Mouse (Mus musculus) mouse embryonic stem cell (cell line): ENCODE results near the gene Paqr7.
"Not testable (repeated sequence)": the region's sequence is repeated elsewhere in the genome, so short reads cannot be mapped to it uniquely, and the experiment has no call there.

Experiments
- in situ Hi-C, 2 experiments: fragments of 300-500 bp; cut with MboI; formaldehyde crosslinking; loops; 1 replicate in 1 of 2; 3 replicates in 1 of 2; pipeline ENCODE4 v1.14.3; 2019 to 2020; ENCODE audit warnings: low sequenced_read_pairs in 2 of 2, low pct_unique_long_range_greater_than_20kb in 1 of 2, mixed read lengths in 1 of 2; ENCODE audit not compliant: unreplicated experiment in 1 of 2

Paqr7 gene

DNA sequence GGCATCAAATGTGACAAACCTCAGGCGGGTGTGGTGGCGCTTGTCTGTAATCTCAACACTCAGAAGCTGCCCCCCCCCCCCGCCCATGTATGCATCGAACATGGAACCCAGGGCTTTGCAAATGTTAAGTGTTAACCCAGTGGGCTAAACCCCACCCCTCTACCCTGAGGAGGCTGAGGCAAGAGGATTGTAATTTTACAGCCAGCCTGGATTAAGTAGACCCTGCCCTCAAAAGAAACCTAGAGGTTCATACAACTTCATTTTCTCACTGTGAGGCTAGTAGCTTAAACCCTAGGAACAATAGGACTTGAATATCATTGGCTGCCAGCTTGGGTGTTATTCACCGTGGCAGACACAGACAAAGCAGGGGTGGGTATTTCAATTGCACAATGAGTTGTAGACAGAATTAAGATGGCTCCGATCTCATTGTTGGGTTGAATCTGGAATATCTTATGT is 27.1 kb upstream of the Paqr7 start:
- in situ Hi-C loops: no loop called here

DNA sequence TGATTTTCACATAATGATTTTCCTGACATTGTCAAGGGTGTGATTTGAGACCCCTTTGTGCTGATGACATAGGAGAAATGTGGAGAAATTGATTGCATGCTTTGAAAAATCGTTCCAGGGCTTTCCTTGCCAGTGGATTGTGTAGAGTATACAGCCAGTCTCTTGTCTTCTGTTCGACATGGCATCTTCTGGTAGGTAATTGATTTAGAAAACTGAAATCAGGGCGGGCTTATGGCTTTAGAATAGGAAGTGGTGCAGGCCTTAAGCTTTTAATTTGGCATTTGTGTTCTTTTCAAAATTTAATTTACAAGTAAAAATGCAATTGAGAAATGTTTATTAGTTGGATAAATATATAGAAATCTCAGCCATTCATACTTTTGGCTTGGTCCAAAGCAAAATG is 26.5 kb upstream of the Paqr7 start:
- in situ Hi-C loops: no loop called here

DNA sequence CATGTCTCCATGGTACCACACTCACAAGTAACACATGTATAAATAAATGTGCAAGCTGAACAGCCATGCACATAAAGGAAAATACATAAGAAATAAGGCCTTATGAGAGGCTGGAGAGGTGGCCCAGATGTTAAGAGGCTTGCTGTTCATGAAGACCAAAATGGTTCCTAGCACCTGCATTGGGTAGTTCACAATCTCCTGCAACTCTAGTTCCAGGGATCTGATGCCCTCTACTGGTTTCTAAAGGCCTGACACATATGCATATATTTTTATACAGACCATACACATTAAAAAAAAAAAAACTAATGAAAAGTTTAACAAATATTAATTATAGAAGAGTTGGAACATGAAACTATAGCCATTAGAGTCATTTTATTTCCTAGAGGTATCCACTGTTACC is 25.0 kb upstream of the Paqr7 start:
- in situ Hi-C loops: no loop called here

DNA sequence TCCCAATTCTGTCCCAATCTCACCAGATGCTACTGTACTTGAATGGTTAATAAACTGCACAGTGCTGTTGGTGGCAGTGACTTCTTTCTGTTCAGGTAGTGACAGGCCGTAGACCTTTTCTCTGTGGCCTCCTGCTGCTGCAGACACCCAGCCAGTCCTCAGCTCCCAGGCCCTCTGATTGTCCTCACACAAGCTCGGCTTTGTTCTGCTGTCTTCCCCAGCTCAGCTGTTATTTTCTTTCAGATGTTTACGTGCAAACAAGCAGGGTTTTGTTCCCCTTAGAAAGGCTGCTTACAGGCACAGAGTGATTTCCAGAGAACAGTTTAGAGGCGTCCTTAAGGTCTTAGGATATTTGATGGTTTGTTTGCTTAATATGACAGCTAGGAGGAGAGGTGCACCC is 22.7 kb upstream of the Paqr7 start:
- in situ Hi-C loops: no loop called here

- in situ Hi-C loops: no loop called here
Measured at GRCm38 (mm10) chr4:134474240-134474639, 22.3 kb upstream of the Paqr7 start.

GRCm38 (mm10) chr4:134476899-134477298 is 19.6 kb upstream of the Paqr7 start:
- in situ Hi-C loops: loop anchor here (5.0 kb wide), 2 partner anchors 70 to 75 kb away; no protein-coding TSS in a partner anchor

DNA sequence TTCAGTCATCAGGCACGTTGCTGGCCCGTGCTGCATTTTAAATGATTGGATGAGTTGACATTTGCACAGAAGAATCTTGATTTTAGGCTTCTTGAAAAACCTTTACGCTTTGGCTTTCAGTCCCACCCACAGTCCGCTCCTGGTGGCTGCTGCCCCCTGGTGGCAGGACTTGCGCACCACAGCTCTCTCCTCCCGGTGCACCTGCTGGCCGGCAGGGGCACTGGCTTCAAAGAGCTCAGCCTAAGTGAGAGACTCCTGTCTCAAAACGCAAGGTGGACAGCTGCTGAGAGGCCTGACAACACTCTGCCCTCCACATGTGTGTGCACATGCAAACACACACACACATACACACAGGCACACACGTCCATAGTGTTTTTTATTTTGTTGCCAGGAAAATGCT is 18.5 kb upstream of the Paqr7 start:
- in situ Hi-C loops: loop anchor here (5.0 kb wide), 2 partner anchors 71 to 76 kb away; no protein-coding TSS in a partner anchor

GRCm38 (mm10) chr4:134479839-134480238 is 16.7 kb upstream of the Paqr7 start:
- in situ Hi-C loops: loop anchor here (5.0 kb wide), 2 partner anchors 73 to 78 kb away; no protein-coding TSS in a partner anchor

DNA sequence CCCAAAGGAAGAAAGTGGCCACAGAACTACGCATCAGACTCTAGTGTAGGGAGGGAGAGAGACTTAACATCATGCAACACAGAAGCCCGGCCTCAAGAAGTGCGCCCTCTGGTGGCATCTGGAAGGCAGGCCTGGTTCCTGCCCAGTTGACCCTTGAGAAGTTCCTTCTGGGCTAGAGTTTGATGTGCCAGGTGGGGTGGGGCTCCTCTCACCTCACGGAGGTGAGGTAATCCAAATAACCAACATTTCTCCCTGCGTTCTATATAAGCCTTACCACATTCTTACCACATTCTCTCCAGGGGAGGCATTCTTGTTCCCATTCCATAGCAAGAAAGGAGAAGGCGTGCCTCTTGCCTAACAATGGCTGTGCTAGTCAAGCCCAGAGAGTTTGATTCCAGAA is 15.6 kb upstream of the Paqr7 start:
- in situ Hi-C loops: no loop called here

DNA sequence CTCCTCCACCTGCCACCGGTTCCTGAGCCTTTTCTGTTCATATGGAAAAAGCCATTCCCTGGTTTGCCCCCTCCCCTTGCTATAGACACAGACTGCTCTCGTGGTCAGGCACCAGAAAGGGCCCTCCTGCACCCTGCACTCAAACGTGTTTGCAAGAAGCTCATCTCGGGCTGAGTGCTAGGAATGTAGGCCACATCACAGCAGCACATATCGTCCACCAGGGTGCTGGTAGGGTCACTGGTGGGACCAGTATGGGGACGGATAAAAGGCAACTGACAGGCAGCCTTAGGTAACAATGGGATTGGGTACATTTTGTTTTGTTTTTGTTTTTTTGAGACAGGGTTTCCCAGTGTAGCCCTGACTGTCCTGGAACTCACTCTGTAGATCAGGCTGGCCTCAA is 15.2 kb upstream of the Paqr7 start:
- in situ Hi-C loops: no loop called here

- in situ Hi-C loops: no loop called here
Measured at GRCm38 (mm10) chr4:134482442-134482841, 14.1 kb upstream of the Paqr7 start.

- in situ Hi-C loops: no loop called here
Measured at GRCm38 (mm10) chr4:134483078-134483688, 13.3 kb upstream of the Paqr7 start.

GRCm38 (mm10) chr4:134483696-134484095 is 12.8 kb upstream of the Paqr7 start:
- in situ Hi-C loops: no loop called here

DNA sequence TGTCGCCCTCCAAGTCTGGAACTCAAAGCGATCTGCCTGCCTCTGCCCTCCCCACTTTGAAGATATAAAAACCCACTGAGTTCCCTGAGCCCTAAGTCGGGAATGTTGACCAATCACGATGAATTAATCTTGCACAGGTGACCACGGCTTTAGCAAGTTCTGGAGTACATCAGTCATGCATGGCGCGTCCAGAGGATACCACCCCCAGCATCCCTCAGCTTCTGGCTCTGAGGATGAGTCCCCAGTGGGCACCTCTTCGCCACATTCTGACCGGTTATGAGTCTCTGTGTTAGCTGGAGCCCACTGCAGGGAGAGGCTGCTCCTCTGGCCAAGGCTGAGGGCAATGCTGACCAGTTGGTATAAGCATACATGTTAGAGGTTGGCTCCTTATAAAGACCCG is 12.3 kb upstream of the Paqr7 start:
- in situ Hi-C loops: no loop called here

- in situ Hi-C loops: no loop called here
Measured at GRCm38 (mm10) chr4:134485151-134485900, 11.2 kb upstream of the Paqr7 start.

GRCm38 (mm10) chr4:134488211-134488610 is 8.3 kb upstream of the Paqr7 start:
- in situ Hi-C loops: no loop called here

- in situ Hi-C loops: no loop called here
Measured at GRCm38 (mm10) chr4:134489986-134490665, 6.4 kb upstream of the Paqr7 start.

DNA sequence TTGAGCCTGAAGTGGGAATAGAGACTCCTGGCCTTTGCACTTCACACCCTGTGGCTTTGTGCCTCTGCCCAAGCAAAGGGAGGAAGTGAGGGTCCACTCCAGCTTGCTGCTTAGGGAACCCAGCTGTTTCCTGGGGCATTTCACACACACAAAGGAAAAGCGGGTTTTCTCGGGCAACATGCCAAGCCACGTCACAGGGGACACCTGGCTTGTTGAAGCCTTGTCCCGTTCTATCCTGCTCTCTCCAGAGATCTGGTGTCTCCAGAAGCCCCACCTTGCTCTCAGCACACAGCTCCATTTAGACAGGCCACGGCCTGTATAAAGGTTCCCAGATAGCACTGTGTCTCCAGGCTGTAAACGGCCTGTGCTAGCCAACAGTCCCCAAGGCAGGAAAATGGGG is 4.8 kb upstream of the Paqr7 start:
- in situ Hi-C loops: no loop called here

- in situ Hi-C loops: not testable (repeated sequence)
Measured at GRCm38 (mm10) chr4:134494161-134494560, 2.3 kb upstream of the Paqr7 start.
